Mouse (Mus musculus) heart, embryonic 11.5 days (tissue): ENCODE measurements around the gene Abca13. TPM values are rescaled to one million over a fixed set of nuclear protein-coding genes. Genes with fewer than 3 reads are reported as not detected.
"Not testable (repeated sequence)": the region's sequence is repeated elsewhere in the genome, so short reads cannot be mapped to it uniquely, and the experiment has no call there.

Source experiments
- ATAC-seq: fragments of 200-750 bp; cut with Nextera tagmentation; replicated peaks from 2 replicates; pipeline ENCODE4 v1.8.0; 2017; ENCODE audit warnings: moderate library complexity; ENCODE audit not compliant: insufficient number of reproducible peaks, low FRiP score, low TSS enrichment
- H3K27ac ChIP-seq: fragments of 300-500 bp; sonication (generic); 2 replicates; pipeline ENCODE4 v1.5.1; 2014; ENCODE audit warnings: mild to moderate bottlenecking, low read depth, low read length
- H3K27me3 ChIP-seq: fragments of 300-500 bp; sonication (generic); 2 replicates; pipeline ENCODE4 v1.6.1; 2014; ENCODE audit warnings: mild to moderate bottlenecking, low read length, mixed read lengths; ENCODE audit not compliant: control insufficient read depth, insufficient read depth
- H3K36me3 ChIP-seq: fragments of 300-500 bp; sonication (generic); 2 replicates; pipeline ENCODE4 v1.6.1; 2014; ENCODE audit warnings: mild to moderate bottlenecking, low read length, moderate library complexity, mixed read lengths; ENCODE audit not compliant: control insufficient read depth, insufficient read depth
- H3K4me1 ChIP-seq: fragments of 300-500 bp; sonication (generic); 2 replicates; pipeline ENCODE4 v1.6.1; 2014; ENCODE audit warnings: low read length; ENCODE audit not compliant: control insufficient read depth, insufficient read depth
- H3K4me2 ChIP-seq: fragments of 300-500 bp; sonication (generic); 2 replicates; pipeline ENCODE4 v1.6.1; 2014; ENCODE audit warnings: mild to moderate bottlenecking, moderate library complexity
- H3K4me3 ChIP-seq: fragments of 300-500 bp; sonication (generic); 2 replicates; pipeline ENCODE4 v1.5.1; 2014; ENCODE audit warnings: low read depth, low read length
- H3K9ac ChIP-seq: fragments of 300-500 bp; sonication (generic); 2 replicates; pipeline ENCODE4 v1.6.1; 2014; ENCODE audit warnings: mild to moderate bottlenecking, low read depth, low read length, moderate library complexity
- H3K9me3 ChIP-seq: fragments of 300-500 bp; sonication (generic); replicated peaks from 2 replicates; pipeline ENCODE4 v1.6.1; 2016; ENCODE audit warnings: low read length; ENCODE audit not compliant: control insufficient read depth
- WGBS: fragments of 180-500 bp; shearing (Covaris S2); extraction: QIAGEN DNeasy Blood & Tissue Kit; methylation state at CpG from one replicate; pipeline ENCODE4 v1.1.7; 2014; ENCODE audit not compliant: insufficient replicate concordance; 5-methylcytosine and 5-hydroxymethylcytosine counted together
- polyA plus RNA-seq: library from polyadenylated mRNA; unstranded; fragments of >200 nt; fragmentation: Nextera tagmentation; extraction: Ambion mirVana; gene quantifications from 2 replicates; pipeline ENCODE4 v1.2.1, GENCODE M21; 2014

Gene Abca13
- polyA plus RNA-seq, 1 experiment from 2014 or later, result 0.03 TPM

DNA sequence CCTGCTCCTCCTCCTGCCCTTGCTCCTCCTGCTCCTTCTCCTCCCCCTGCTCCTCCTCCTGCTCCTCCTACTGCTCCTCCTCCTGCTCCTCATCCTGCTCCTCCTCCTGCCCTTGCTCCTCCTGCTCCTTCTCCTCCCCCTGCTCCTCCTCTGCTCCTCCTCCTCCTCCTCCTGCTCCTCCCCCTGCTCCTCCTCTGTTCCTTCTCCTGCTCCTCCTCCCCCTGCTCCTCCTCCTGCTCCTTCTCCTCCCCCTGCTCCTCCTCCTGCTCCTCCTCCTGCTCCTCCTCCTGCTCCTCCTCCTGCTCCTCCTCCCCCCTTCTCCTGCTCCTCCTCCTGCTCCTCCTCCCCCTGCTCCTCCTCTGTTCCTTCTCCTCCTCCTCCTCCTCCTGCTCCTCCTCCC is 2.3 kb upstream of the Abca13 start:
- not testable (repeated sequence) for H3K4me2 ChIP-seq, H3K36me3 ChIP-seq, H3K4me1 ChIP-seq, H3K27ac ChIP-seq, H3K27me3 ChIP-seq, H3K4me3 ChIP-seq, ATAC-seq, H3K9me3 ChIP-seq, H3K9ac ChIP-seq

DNA sequence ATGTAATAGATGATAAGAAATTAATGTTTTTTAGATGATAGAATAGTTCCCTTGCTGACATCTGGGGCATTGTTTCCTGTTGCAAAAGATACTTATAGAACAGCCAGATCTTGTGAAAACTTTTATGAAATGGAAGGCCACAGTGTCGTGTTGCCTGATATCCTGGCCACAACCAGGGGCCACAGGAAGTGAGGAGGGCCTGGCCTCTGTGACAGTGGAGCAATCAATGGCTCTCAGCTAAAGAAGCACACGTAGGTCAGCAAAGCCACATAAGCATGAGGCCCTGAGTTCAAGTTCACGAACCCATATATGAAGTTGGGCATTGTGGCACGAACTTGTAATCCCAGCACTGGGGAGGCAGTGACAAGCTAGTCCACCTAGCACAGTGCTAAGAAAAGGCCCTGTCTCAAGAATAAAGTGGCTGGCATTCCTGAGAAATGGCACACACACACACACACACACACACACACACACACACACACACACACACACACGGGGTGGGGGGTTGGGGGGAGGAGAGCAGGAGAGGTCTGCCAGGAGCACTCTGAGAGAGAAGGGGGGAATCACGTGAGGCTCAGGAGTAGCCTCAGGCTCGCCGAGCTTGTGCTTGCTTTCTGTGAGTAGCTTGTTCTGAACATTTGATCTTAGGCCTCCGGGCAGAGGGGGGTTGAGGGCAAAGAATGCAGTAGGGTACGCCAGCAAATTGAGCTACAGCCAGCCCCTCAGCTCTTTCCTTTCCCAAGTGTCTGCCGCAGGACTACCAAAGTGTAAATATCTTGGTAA is 779 bp upstream of the Abca13 start:
- Histone ChIP-seq H3K27ac (no peak overlapping the region), H3K4me1 (no peaks in the 10 kb centered on the region), H3K27me3 (no peaks in the 10 kb centered on the region), H3K4me2 (no peak overlapping the region), H3K36me3 (no peaks in the 10 kb centered on the region), H3K4me3 (no peak overlapping the region), H3K9ac (no peak overlapping the region), H3K9me3 (no peaks in the 10 kb centered on the region)
- ATAC-seq, result no peak
- WGBS, result 57% methylated on average over 10 of the region's 11 CpGs

DNA sequence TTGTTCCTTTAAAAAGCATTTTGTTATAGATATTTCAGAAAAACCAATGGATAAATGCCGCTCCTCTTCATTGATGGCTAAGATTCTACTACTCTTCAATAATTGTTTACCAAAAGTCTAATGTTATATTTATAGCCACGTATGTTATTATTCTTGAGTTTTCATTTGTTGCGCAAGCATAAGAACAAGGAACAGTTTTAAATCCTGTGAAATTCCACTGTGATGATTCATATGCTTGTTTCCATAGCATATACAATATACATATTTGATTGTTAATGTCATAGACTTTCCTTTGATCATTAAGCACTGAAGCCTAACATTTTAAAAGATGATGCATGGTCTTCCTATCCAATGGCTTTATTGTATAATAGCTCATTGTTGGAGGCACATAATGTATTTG is 3.1 kb downstream of the Abca13 start:
- Histone ChIP-seq H3K27ac (no peak overlapping the region), H3K4me2 (no peak overlapping the region), H3K36me3 (no peaks in the 10 kb centered on the region), H3K4me3 (no peak overlapping the region), H3K4me1 (no peaks in the 10 kb centered on the region), H3K9ac (no peak overlapping the region), H3K27me3 (no peaks in the 10 kb centered on the region), H3K9me3 (no peaks in the 10 kb centered on the region)
- no peak for ATAC-seq
- 84% methylated on average over 3 of the region's 3 CpGs for WGBS

DNA sequence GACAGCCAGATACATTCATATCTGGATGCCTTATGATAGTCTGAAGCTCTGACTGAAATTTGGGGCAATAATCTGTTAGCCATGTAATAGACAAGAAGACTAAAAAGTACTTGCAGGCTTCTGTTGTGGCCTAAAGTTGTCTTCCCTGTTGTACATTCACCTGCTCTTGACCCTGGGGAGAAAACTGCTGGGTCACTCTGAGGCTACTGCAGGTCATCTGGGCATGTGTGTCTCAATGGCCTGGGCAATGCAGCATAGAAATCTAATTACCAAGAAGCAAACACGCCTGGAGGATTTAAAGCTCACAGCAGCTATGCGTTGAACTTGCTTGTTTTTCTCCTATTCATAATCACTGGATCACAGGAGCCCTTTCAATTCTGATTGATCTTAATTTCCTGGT is 8.1 kb downstream of the Abca13 start:
- Histone ChIP-seq H3K9ac (no peak overlapping the region), H3K4me1 (no peaks in the 10 kb centered on the region), H3K4me3 (no peak overlapping the region), H3K9me3 (no peaks in the 10 kb centered on the region), H3K27me3 (no peaks in the 10 kb centered on the region), H3K27ac (no peak overlapping the region), H3K4me2 (no peak overlapping the region), H3K36me3 (no peaks in the 10 kb centered on the region)
- no peak for ATAC-seq
- 68% methylated on average over 2 of the region's 2 CpGs for WGBS

DNA sequence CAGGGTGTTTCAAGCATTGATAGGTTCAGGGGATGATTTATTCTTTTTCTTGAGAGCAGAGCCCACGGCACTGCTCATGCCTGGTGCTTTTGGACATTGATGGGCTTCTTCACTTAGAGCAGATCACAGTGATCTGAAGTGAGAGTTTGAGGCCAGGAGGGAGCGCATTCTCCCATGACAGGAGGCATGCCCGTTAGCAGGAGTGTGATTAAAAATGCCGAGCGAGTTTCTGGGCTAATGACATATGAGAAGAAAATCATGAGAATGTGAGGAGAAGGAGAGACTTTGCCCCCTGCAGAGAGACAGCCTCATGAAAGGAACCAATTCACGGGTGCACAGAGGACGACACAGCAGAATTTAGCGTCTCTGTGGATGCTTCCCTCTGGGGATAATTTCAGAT is 19.0 kb downstream of the Abca13 start:
- Histone ChIP-seq H3K4me3 (no peak overlapping the region), H3K4me2 (no peak overlapping the region), H3K9me3 (no peaks in the 10 kb centered on the region), H3K4me1 (no peaks in the 10 kb centered on the region), H3K27me3 (no peaks in the 10 kb centered on the region), H3K9ac (no peak overlapping the region), H3K36me3 (no peaks in the 10 kb centered on the region), H3K27ac (no peak overlapping the region)
- ATAC-seq, result no peak
- WGBS, result 58% methylated on average over 8 of the region's 8 CpGs

DNA sequence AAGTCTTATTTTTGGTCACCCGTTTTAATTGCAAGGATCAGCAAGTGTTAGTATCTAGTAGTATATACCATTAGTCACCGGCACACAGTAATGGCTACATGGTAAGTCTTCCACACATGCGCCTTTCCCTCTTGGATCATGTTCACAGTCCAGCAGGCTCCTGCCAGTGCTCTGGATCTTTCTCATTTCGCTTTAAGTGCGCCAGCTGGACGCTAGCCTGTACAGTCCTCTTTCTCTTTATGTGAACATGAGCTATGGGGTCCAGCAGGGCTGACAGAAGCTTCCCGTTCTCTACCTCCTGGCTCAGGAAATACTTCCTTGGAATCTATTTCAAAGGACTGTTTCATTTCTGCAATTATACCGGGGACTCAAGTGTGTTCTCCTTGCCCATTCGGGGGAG is 21.8 kb downstream of the Abca13 start:
- Histone ChIP-seq H3K27ac (no peak overlapping the region), H3K4me1 (no peaks in the 10 kb centered on the region), H3K4me3 (no peak overlapping the region), H3K27me3 (no peaks in the 10 kb centered on the region), H3K9ac (no peak overlapping the region), H3K9me3 (no peaks in the 10 kb centered on the region), H3K36me3 (no peaks in the 10 kb centered on the region), H3K4me2 (no peak overlapping the region)
- no peak for ATAC-seq
- WGBS, result 87% methylated on average over 9 of the region's 9 CpGs

DNA sequence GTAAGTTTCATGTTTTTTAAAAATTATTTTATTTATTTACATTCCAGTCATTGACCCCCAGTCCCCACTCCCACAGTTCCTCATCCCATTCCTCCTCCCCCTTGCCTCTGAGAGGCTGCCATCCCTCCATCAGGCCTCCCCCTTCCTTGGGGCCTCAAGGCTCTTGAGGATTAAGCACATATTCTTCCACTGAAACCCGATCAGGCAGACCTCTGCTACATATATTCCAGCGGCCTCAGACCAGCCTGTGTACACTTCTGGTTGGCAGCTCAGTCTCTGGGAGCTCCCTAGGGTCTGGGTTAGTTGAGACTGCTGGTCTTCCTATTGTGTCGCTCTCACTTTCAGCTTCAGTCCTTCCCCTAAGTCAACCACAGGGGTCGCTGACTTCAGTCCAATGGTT is 24.5 kb downstream of the Abca13 start:
- Histone ChIP-seq H3K4me2 (no peak overlapping the region), H3K9me3 (no peaks in the 10 kb centered on the region), H3K27me3 (no peaks in the 10 kb centered on the region), H3K36me3 (no peaks in the 10 kb centered on the region), H3K9ac (no peak overlapping the region), H3K27ac (no peak overlapping the region), H3K4me1 (no peaks in the 10 kb centered on the region), H3K4me3 (no peak overlapping the region)
- 33% methylated on average over 4 of the region's 4 CpGs for WGBS
- no peak for ATAC-seq

DNA sequence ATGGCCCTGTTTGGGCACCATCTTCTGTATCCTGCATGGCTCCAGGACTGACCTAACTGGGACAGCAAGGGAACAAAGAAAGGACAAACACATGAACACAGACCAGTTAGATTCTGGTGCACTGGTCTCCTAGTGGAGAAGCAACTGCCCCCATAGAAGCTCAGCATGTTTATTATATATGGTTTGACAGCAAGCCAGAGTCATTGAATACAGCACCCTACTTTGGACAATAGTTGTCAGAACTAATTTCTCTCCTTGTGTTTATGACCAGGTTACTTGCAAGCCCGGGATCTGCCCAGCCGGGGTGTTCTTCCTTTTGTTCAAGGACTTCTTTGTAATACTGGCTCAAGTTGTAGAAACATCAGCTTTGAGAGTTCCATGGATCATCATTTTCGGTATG is 28.8 kb downstream of the Abca13 start:
- H3K4me3 ChIP-seq, result no peak overlapping the region
- WGBS, result 76% methylated on average over 3 of the region's 3 CpGs
- no peak for ATAC-seq
- no peaks in the 10 kb centered on the region for H3K9me3 ChIP-seq
- no peaks in the 10 kb centered on the region for H3K36me3 ChIP-seq
- no peaks in the 10 kb centered on the region for H3K4me1 ChIP-seq
- H3K27ac ChIP-seq, result no peak overlapping the region
- H3K4me2 ChIP-seq, result no peak overlapping the region
- no peaks in the 10 kb centered on the region for H3K27me3 ChIP-seq
- no peak overlapping the region for H3K9ac ChIP-seq

DNA sequence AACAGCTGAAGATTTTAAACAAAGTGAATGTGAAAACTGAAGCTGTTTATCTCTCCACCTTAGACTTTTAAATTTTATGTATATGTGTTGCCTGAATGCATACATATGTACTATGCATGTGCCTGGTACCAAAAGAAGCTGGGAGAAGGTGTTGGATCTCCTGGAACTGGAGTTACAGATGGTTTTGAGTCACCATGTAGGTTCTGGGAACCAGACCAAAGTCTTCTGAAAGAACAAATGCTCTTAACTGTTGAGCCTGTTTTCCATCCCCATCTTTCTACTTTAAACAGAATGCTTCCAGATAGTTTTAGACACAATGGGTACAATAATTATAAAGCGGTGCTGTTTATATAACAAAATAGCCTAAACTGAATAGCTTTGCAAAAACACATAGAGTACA is 29.9 kb downstream of the Abca13 start:
- no peaks in the 10 kb centered on the region for H3K27me3 ChIP-seq
- WGBS, result 92% methylated on average over 1 of the region's 1 CpGs
- ATAC-seq, result no peak
- no peak overlapping the region for H3K4me3 ChIP-seq
- H3K4me1 ChIP-seq, result no peaks in the 10 kb centered on the region
- H3K9me3 ChIP-seq, result no peaks in the 10 kb centered on the region
- H3K36me3 ChIP-seq, result no peaks in the 10 kb centered on the region
- H3K9ac ChIP-seq, result no peak overlapping the region
- H3K27ac ChIP-seq, result no peak overlapping the region
- no peak overlapping the region for H3K4me2 ChIP-seq
